Mouse (Mus musculus): ENCODE results near the gene Cyth2. TPM values are rescaled to one million over a fixed set of nuclear protein-coding genes. Genes with fewer than 3 reads are reported as not detected.

Cyth2 gene
- total and polyA plus RNA-seq, 3 experiments: 27.3 to 61.9 (median 59.1) TPM

DNA sequence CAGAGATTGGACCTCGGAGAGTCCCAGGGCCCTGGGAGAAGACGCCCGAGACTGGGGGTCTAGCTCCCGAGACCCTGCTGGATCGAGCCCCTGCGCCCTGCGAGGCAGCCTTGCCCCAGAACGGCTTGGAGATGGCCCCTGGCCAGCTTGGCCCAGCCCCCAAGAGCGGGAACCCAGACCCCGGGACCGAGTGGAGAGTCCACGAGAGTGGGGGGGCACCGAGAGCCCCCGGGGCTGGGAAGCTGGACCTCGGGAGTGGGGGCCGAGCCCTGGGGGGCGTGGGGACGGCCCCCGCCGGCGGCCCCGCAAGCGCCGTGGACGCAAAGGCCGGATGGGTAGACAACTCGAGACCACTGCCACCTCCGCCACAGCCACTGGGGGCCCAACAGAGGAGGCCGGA, 19.4 kb downstream of the Cyth2 start:
- intact Hi-C loops (cut with DNase I): no loop called here
- Histone ChIP-seq H3K27ac (no peak overlapping the region), H3K9ac (ENCODE audit: low read depth, low read length) (no peak overlapping the region), H3K4me3 (no peak overlapping the region), H3K27me3 (ENCODE audit: control insufficient read depth, insufficient read depth, low read length) (peaks cover 9% of the 10 kb centered on the region), H3K36me3 (ENCODE audit: control insufficient read depth, insufficient read depth, low read length) (no peaks in the 10 kb centered on the region), H3K4me1 (ENCODE audit: control insufficient read depth, insufficient read depth, low read length) (peaks cover 2% of the 10 kb centered on the region; the same call in 1 of the 2 replicates), H3K79me2 (replicated peaks; ENCODE audit: control insufficient read depth, insufficient read depth, low read length) (no peaks in the 10 kb centered on the region)
- DNase-seq: no peak
- WGBS: 89% methylated on average over 29 of the region's 29 CpGs
- no peak for TF ChIP-seq POLR2A (IDR thresholded peaks at IDR 0.05; ENCODE audit: insufficient read depth, low read depth, low read length)
- TF ChIP-seq CTCF (IDR thresholded peaks at IDR 0.05): no peak
- TF ChIP-seq EP300 (IDR thresholded peaks at IDR 0.05; ENCODE audit: insufficient read depth, low read depth, low read length): no peak

DNA sequence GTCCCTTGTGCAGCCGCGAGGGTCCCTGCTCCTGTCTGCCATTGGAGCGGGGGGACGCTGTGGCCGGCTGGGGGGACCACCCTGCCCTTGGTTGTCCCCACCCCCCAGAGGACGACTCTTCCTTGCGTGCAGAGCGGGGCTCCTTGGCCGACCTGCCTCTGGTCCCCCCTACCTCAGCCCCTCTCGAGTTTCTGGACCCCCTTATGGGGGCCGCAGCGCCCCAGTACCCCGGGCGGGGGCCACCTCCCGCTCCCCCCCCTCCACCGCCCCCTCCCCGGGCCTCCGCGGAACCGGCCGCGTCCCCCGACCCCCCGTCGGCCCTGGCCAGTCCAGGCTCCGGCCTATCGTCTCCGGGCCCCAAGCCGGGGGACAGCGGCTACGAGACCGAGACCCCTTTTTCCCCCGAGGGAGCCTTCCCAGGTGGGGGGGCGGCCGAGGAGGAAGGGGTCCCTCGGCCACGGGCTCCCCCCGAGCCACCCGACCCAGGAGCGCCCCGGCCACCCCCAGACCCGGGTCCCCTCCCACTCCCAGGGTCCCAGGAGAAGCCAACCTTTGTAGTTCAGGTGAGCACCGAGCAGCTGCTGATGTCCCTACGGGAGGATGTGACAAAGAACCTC, 20.3 kb downstream of the Cyth2 start:
- intact Hi-C loops (cut with DNase I): no loop called here

DNA sequence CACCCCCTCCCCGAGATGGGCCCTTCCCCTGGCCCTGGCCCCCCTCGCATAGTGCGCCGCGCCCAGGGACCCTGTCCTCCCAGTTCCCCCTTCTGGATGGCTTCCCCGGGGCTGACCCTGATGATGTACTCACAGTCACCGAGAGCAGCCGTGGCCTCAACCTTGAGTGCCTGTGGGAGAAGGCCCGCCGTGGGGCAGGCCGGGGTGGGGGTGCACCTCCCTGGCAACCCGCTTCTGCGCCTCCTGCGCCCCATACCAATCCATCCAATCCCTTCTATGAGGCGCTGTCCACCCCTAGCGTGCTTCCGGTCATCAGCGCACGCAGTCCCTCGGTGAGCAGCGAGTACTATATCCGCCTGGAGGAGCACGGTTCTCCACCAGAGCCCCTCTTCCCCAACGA, 21.1 kb downstream of the Cyth2 start:
- no peaks in the 10 kb centered on the region for H3K79me2 ChIP-seq (replicated peaks; ENCODE audit: control insufficient read depth, insufficient read depth, low read length)
- no peaks in the 10 kb centered on the region for H3K36me3 ChIP-seq (ENCODE audit: control insufficient read depth, insufficient read depth, low read length)
- intact Hi-C loops (cut with DNase I): no loop called here
- H3K27ac ChIP-seq: no peak overlapping the region
- H3K4me3 ChIP-seq: no peak overlapping the region
- H3K9ac ChIP-seq (ENCODE audit: low read depth, low read length): no peak overlapping the region
- DNase-seq: no peak
- WGBS: 55% methylated on average over 24 of the region's 24 CpGs
- peaks cover 7% of the 10 kb centered on the region for H3K27me3 ChIP-seq (ENCODE audit: control insufficient read depth, insufficient read depth, low read length)
- TF ChIP-seq CTCF (IDR thresholded peaks at IDR 0.05) (no peak), EP300 (IDR thresholded peaks at IDR 0.05; ENCODE audit: insufficient read depth, low read depth, low read length) (no peak), POLR2A (IDR thresholded peaks at IDR 0.05; ENCODE audit: insufficient read depth, low read depth, low read length) (no peak)
- H3K4me1 ChIP-seq (ENCODE audit: control insufficient read depth, insufficient read depth, low read length): no peaks in the 10 kb centered on the region

More for the DNA sequence above, 20.3 kb downstream of the Cyth2 start:
- Histone ChIP-seq H3K4me3 (no peak overlapping the region), H3K36me3 (ENCODE audit: control insufficient read depth, insufficient read depth, low read length) (no peaks in the 10 kb centered on the region), H3K79me2 (replicated peaks; ENCODE audit: control insufficient read depth, insufficient read depth, low read length) (no peaks in the 10 kb centered on the region), H3K9ac (ENCODE audit: low read depth, low read length) (no peak overlapping the region), H3K27me3 (ENCODE audit: control insufficient read depth, insufficient read depth, low read length) (peaks cover 9% of the 10 kb centered on the region), H3K27ac (no peak overlapping the region), H3K4me1 (ENCODE audit: control insufficient read depth, insufficient read depth, low read length) (peaks cover 2% of the 10 kb centered on the region; the same call in 1 of the 2 replicates)
- no peak for DNase-seq
- TF ChIP-seq POLR2A (IDR thresholded peaks at IDR 0.05; ENCODE audit: insufficient read depth, low read depth, low read length) (no peak), EP300 (IDR thresholded peaks at IDR 0.05; ENCODE audit: insufficient read depth, low read depth, low read length) (no peak), CTCF (IDR thresholded peaks at IDR 0.05) (no peak)
- WGBS: 74% methylated on average over 43 of the region's 44 CpGs

DNA sequence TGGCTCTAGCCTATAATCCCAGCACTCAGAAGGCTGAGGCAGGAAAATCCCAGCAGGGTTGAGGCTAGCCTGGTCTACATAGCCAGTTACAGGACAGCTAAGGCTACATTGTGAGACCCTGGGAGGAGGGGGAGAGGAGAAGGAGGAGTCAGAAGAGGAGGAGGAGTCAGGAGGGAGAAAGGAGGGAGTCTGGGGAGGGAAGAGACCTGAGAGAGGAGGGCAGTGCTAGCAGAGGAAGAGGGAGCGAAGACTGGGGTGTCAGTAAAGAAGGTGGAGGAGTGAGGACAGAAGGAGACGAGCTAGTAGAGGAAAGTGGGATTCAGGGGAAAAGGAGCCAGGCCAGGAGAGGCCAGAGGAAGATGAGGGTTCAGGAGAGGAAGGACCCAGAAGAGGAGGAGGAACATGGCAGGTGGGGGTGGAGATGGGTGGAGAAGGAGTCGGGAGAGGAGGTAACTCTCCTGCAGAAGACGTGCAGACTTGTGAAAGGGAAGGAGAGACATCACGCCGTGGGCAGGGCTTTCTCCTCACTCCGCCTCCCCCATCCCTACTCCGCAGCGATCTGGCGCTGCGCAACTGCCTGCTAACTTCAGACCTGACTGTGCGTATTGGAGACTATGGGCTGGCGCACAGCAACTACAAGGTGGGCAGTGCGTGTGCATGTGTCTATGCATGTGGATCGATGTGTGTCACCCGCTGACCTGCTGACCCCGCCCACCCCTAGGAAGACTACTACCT, 22.5 kb downstream of the Cyth2 start:
- H3K27ac ChIP-seq: no peak overlapping the region
- 67% methylated on average over 17 of the region's 17 CpGs for WGBS
- H3K4me3 ChIP-seq: no peak overlapping the region
- H3K9ac ChIP-seq (ENCODE audit: low read depth, low read length): no peak overlapping the region
- no peaks in the 10 kb centered on the region for H3K4me1 ChIP-seq (ENCODE audit: control insufficient read depth, insufficient read depth, low read length)
- H3K79me2 ChIP-seq (replicated peaks; ENCODE audit: control insufficient read depth, insufficient read depth, low read length): no peaks in the 10 kb centered on the region
- no peak for TF ChIP-seq EP300 (IDR thresholded peaks at IDR 0.05; ENCODE audit: insufficient read depth, low read depth, low read length)
- TF ChIP-seq CTCF (IDR thresholded peaks at IDR 0.05): no peak
- TF ChIP-seq POLR2A (IDR thresholded peaks at IDR 0.05; ENCODE audit: insufficient read depth, low read depth, low read length): no peak
- H3K36me3 ChIP-seq (ENCODE audit: control insufficient read depth, insufficient read depth, low read length): no peaks in the 10 kb centered on the region
- H3K27me3 ChIP-seq (ENCODE audit: control insufficient read depth, insufficient read depth, low read length): no peaks in the 10 kb centered on the region; the same call in 1 of the 2 replicates
- intact Hi-C loops (cut with DNase I): no loop called here
- DNase-seq: no peak

DNA sequence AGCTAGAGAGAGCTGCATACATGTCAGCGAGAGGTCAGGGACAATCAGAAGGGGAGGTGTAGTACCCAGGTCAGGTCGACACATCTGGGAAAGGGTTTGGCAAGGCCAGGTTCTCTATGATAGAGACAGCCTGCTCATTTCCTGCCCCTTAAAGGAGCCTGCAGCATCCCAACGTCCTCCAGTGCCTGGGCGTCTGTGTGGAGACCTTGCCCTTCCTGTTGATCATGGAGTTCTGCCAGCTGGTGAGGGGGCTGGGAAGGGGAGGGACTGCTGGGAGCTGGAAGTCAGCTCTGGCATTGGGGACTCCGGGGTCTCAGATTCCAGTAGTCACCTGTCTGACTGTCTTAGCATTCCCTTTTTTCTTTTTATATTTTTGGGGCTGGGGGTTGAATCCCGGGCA, 23.7 kb downstream of the Cyth2 start:
- TF ChIP-seq EP300 (IDR thresholded peaks at IDR 0.05; ENCODE audit: insufficient read depth, low read depth, low read length): no peak
- no peak for TF ChIP-seq CTCF (IDR thresholded peaks at IDR 0.05)
- no peak for TF ChIP-seq POLR2A (IDR thresholded peaks at IDR 0.05; ENCODE audit: insufficient read depth, low read depth, low read length)
- WGBS: 28% methylated on average over 6 of the region's 6 CpGs
- Histone ChIP-seq H3K27ac (no peak overlapping the region), H3K4me1 (ENCODE audit: control insufficient read depth, insufficient read depth, low read length) (no peaks in the 10 kb centered on the region), H3K27me3 (ENCODE audit: control insufficient read depth, insufficient read depth, low read length) (peaks cover 2% of the 10 kb centered on the region; the same call in 1 of the 2 replicates), H3K79me2 (replicated peaks; ENCODE audit: control insufficient read depth, insufficient read depth, low read length) (no peaks in the 10 kb centered on the region), H3K4me3 (no peak overlapping the region), H3K36me3 (ENCODE audit: control insufficient read depth, insufficient read depth, low read length) (no peaks in the 10 kb centered on the region), H3K9ac (ENCODE audit: low read depth, low read length) (no peak overlapping the region)
- DNase-seq: no peak
- intact Hi-C loops (cut with DNase I): no loop called here

DNA sequence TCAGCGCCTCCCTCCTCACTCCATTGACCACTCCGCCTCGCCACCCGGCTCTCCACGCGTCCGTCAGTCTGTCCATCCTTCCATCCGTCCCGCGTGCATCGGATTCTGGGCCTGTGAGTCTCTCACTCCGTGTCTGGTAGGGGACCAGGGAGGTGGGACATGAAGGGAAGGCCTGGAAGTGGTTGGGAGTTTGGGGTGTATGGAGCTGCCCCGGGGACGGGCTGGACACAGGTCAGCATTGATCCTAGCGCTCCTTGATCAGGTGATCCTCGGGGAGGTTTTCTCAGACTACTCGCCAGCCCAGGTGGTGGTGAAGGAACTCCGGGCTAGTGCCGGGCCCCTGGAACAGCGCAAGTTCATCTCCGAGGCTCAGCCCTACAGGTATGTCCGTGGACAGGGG, 26.7 kb downstream of the Cyth2 start:
- no peak overlapping the region for H3K27ac ChIP-seq
- intact Hi-C loops (cut with DNase I): no loop called here
- H3K4me1 ChIP-seq (ENCODE audit: control insufficient read depth, insufficient read depth, low read length): no peaks in the 10 kb centered on the region
- peaks cover 12% of the 10 kb centered on the region; the same call in 1 of the 2 replicates for H3K27me3 ChIP-seq (ENCODE audit: control insufficient read depth, insufficient read depth, low read length)
- no peak for DNase-seq
- H3K9ac ChIP-seq (ENCODE audit: low read depth, low read length): no peak overlapping the region
- 77% methylated on average over 22 of the region's 22 CpGs for WGBS
- TF ChIP-seq CTCF (IDR thresholded peaks at IDR 0.05): no peak
- TF ChIP-seq EP300 (IDR thresholded peaks at IDR 0.05; ENCODE audit: insufficient read depth, low read depth, low read length): no peak
- TF ChIP-seq POLR2A (IDR thresholded peaks at IDR 0.05; ENCODE audit: insufficient read depth, low read depth, low read length): no peak
- H3K36me3 ChIP-seq (ENCODE audit: control insufficient read depth, insufficient read depth, low read length): no peaks in the 10 kb centered on the region
- H3K4me3 ChIP-seq: no peak overlapping the region
- H3K79me2 ChIP-seq (replicated peaks; ENCODE audit: control insufficient read depth, insufficient read depth, low read length): no peaks in the 10 kb centered on the region
